Mouse (Mus musculus) bone marrow macrophage, adult 2 months (primary cell): ENCODE measurements at regions not wholly inside any gene's neighbourhood (a gene's known extent, or its start where the extent isn't known, plus 50 kb on each side); places are given as distances from the start of the nearest gene placed in this dataset.

ENCODE experiments used
- H3K27ac ChIP-seq: 2 replicates; pipeline ENCODE4 v1.5.1; 2012; ENCODE audit warnings: low read depth, low read length; ENCODE audit not compliant: insufficient read depth
- H3K4me1 ChIP-seq: 2 replicates; pipeline ENCODE4 v1.6.1; 2012; ENCODE audit warnings: low read length; ENCODE audit not compliant: control insufficient read depth, insufficient read depth
- H3K4me3 ChIP-seq: 2 replicates; pipeline ENCODE4 v1.5.1; 2012; ENCODE audit warnings: mild to moderate bottlenecking, low read length, moderate library complexity; ENCODE audit not compliant: insufficient read depth
- CTCF ChIP-seq: IDR thresholded peaks from 2 replicates; pipeline ENCODE4 v1.5.1; 2012; ENCODE audit warnings: low read depth, mild to moderate bottlenecking, low read length, moderate library complexity
- POLR2A ChIP-seq: IDR thresholded peaks from 2 replicates; pipeline ENCODE4 v1.6.1; 2012; ENCODE audit warnings: mild to moderate bottlenecking, low read depth, low read length, borderline replicate concordance

DNA sequence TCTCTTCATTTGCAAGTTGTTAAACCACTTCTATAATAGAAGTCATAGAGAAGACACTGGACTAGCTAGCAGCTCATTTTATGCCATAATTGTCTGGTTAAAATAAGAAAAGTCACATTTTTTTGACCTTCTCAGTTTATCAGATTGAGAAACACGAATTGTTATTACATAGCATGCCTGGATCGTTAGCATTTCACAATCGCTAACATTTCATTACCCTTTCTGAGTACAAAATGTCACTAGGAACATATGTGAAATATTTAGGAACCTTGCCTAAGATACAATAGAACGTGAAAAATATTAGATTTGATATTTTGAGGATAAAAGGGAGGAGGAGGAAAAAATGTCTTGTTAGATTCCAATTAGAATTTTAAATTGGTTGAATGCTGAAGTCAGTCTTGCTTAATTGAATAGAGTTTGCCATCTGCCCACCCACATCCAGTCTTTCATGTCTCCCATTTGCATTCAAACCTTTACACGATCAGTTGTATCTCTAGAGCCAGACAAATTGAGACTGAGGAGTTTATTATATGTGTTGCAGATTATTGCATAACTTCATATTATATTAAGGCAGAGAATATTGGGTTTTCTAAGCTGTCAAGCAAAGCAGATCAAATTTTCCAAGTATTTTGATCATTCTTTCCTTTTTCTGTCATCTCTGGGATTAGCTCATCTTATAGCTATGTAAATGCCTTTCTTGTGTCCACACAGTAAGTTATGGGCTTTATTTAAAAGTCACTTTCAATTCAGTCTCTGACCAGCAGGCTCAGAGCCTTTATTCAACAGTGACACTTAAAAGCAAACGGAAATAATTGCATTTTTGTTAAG is 69.4 kb upstream of the Fn1 start:
- Histone ChIP-seq H3K4me1 (peaks cover 4% of the 10 kb centered on the region), H3K27ac (no peak overlapping the region), H3K4me3 (no peak overlapping the region)
- TF ChIP-seq POLR2A (no peak), CTCF (no peak)
